Mouse (Mus musculus): Measurements from ENCODE around the gene Lrrc4. TPM values are rescaled to one million over a fixed set of nuclear protein-coding genes. Genes with fewer than 3 reads are reported as not detected.
A peak's percentile ranks its signal among the peaks of the same experiment; 100 is the strongest.

Gene Lrrc4
- polyA plus RNA-seq, 1 experiment from 2014 or later: 1.5 TPM

GRCm38 (mm10) chr6:28663004-28663403 lies 168.5 kb downstream of the Lrrc4 start:
- H3K4me1 ChIP-seq: no peaks in the 10 kb centered on the region
- 92% methylated on average over 3 of the region's 3 CpGs for WGBS
- no peak overlapping the region for H3K4me3 ChIP-seq
- no peak for DNase-seq (ENCODE audit: low spot score)
- no peaks in the 10 kb centered on the region for H3K36me3 ChIP-seq
- no peaks in the 10 kb centered on the region for H3K9me3 ChIP-seq (replicated peaks)
- H3K27me3 ChIP-seq (ENCODE audit: low read depth, poor library complexity, severe bottlenecking): no peaks in the 10 kb centered on the region
- no peak overlapping the region for H3K27ac ChIP-seq (replicated peaks)

GRCm38 (mm10) chr6:28656511-28656910 lies 175.0 kb downstream of the Lrrc4 start:
- Histone ChIP-seq H3K4me3 (no peak overlapping the region), H3K36me3 (peaks cover 5% of the 10 kb centered on the region; the same call in 1 of the 2 replicates), H3K9me3 (replicated peaks) (no peaks in the 10 kb centered on the region), H3K27me3 (ENCODE audit: low read depth, poor library complexity, severe bottlenecking) (no peaks in the 10 kb centered on the region), H3K27ac (replicated peaks) (no peak overlapping the region), H3K4me1 (no peaks in the 10 kb centered on the region)
- DNase-seq (ENCODE audit: low spot score): no peak
- 95% methylated on average over 5 of the region's 5 CpGs for whole genome bisulfite sequencing

GRCm38 (mm10) chr6:28645231-28645630 lies 186.3 kb downstream of the Lrrc4 start:
- H3K4me3 ChIP-seq: no peak overlapping the region
- H3K27me3 ChIP-seq (ENCODE audit: low read depth, poor library complexity, severe bottlenecking): no peaks in the 10 kb centered on the region
- no peak overlapping the region for H3K27ac ChIP-seq (replicated peaks)
- H3K4me1 ChIP-seq: no peaks in the 10 kb centered on the region
- no peaks in the 10 kb centered on the region for H3K9me3 ChIP-seq (replicated peaks)
- no peaks in the 10 kb centered on the region for H3K36me3 ChIP-seq
- no peak for DNase-seq (ENCODE audit: low spot score)

GRCm38 (mm10) chr6:28642909-28643308 lies 188.6 kb downstream of the Lrrc4 start:
- Histone ChIP-seq H3K36me3 (no peaks in the 10 kb centered on the region), H3K4me3 (no peak overlapping the region), H3K4me1 (peaks cover 6% of the 10 kb centered on the region; the same call in 1 of the 2 replicates), H3K27me3 (ENCODE audit: low read depth, poor library complexity, severe bottlenecking) (no peaks in the 10 kb centered on the region), H3K27ac (replicated peaks) (no peak overlapping the region), H3K9me3 (replicated peaks) (no peaks in the 10 kb centered on the region)
- DNase-seq (ENCODE audit: low spot score): no peak
- 75% methylated on average over 2 of the region's 2 CpGs for WGBS

GRCm38 (mm10) chr6:28640088-28640487 lies 191.5 kb downstream of the Lrrc4 start:
- Histone ChIP-seq H3K9me3 (replicated peaks) (no peaks in the 10 kb centered on the region), H3K4me3 (no peak overlapping the region), H3K27me3 (ENCODE audit: low read depth, poor library complexity, severe bottlenecking) (no peaks in the 10 kb centered on the region), H3K27ac (replicated peaks) (no peak overlapping the region), H3K4me1 (peaks cover 14% of the 10 kb centered on the region), H3K36me3 (no peaks in the 10 kb centered on the region)
- WGBS: 92% methylated on average over 5 of the region's 5 CpGs
- DNase-seq (ENCODE audit: low spot score): no peak

GRCm38 (mm10) chr6:28635531-28636348 lies 195.8 kb downstream of the Lrrc4 start:
- no peaks in the 10 kb centered on the region for H3K27me3 ChIP-seq (ENCODE audit: low read depth, poor library complexity, severe bottlenecking)
- H3K9me3 ChIP-seq (replicated peaks): no peaks in the 10 kb centered on the region
- H3K36me3 ChIP-seq: no peaks in the 10 kb centered on the region
- no peak overlapping the region for H3K4me3 ChIP-seq
- DNase-seq (ENCODE audit: low spot score): no peak
- peaks cover 26% of the 10 kb centered on the region for H3K4me1 ChIP-seq
- H3K27ac ChIP-seq (replicated peaks): no peak overlapping the region
- WGBS: 83% methylated on average over 6 of the region's 6 CpGs

- 67% methylated on average over 1 of the region's 1 CpGs for WGBS
- H3K9me3 ChIP-seq (replicated peaks): no peaks in the 10 kb centered on the region
- H3K4me1 ChIP-seq: peaks cover 26% of the 10 kb centered on the region
- H3K36me3 ChIP-seq: no peaks in the 10 kb centered on the region
- H3K4me3 ChIP-seq: no peak overlapping the region
- DNase-seq (ENCODE audit: low spot score): no peak
- no peaks in the 10 kb centered on the region for H3K27me3 ChIP-seq (ENCODE audit: low read depth, poor library complexity, severe bottlenecking)
- no peak overlapping the region for H3K27ac ChIP-seq (replicated peaks)
Observed at GRCm38 (mm10) chr6:28635092-28635491, 196.5 kb downstream of the Lrrc4 start.

GRCm38 (mm10) chr6:28633656-28634055 lies 197.9 kb downstream of the Lrrc4 start:
- H3K36me3 ChIP-seq: no peaks in the 10 kb centered on the region
- no peak overlapping the region for H3K27ac ChIP-seq (replicated peaks)
- 76% methylated on average over 3 of the region's 3 CpGs for WGBS
- no peak for DNase-seq (ENCODE audit: low spot score)
- peaks cover 38% of the 10 kb centered on the region for H3K4me1 ChIP-seq
- no peaks in the 10 kb centered on the region for H3K9me3 ChIP-seq (replicated peaks)
- no peaks in the 10 kb centered on the region for H3K27me3 ChIP-seq (ENCODE audit: low read depth, poor library complexity, severe bottlenecking)
- H3K4me3 ChIP-seq: no peak overlapping the region

GRCm38 (mm10) chr6:28633120-28633519 lies 198.4 kb downstream of the Lrrc4 start:
- Histone ChIP-seq H3K4me3 (no peak overlapping the region), H3K27ac (replicated peaks) (peak overlapping the region; percentile 47; the same call in 1 of the 2 replicates), H3K9me3 (replicated peaks) (no peaks in the 10 kb centered on the region), H3K27me3 (ENCODE audit: low read depth, poor library complexity, severe bottlenecking) (no peaks in the 10 kb centered on the region), H3K4me1 (peaks cover 39% of the 10 kb centered on the region), H3K36me3 (no peaks in the 10 kb centered on the region)
- WGBS: 52% methylated on average over 2 of the region's 2 CpGs
- DNase-seq (ENCODE audit: low spot score): no peak

GRCm38 (mm10) chr6:28630926-28631325 lies 200.6 kb downstream of the Lrrc4 start:
- Histone ChIP-seq H3K27ac (replicated peaks) (no peak overlapping the region), H3K36me3 (peaks cover 4% of the 10 kb centered on the region; the same call in 1 of the 2 replicates), H3K9me3 (replicated peaks) (no peaks in the 10 kb centered on the region), H3K27me3 (ENCODE audit: low read depth, poor library complexity, severe bottlenecking) (no peaks in the 10 kb centered on the region), H3K4me1 (peaks cover 29% of the 10 kb centered on the region), H3K4me3 (no peak overlapping the region)
- WGBS: 84% methylated on average over 2 of the region's 2 CpGs
- DNase-seq (ENCODE audit: low spot score): no peak

GRCm38 (mm10) chr6:28629866-28630265 lies 201.7 kb downstream of the Lrrc4 start:
- H3K27me3 ChIP-seq (ENCODE audit: low read depth, poor library complexity, severe bottlenecking): no peaks in the 10 kb centered on the region
- no peak for DNase-seq (ENCODE audit: low spot score)
- H3K4me3 ChIP-seq: no peak overlapping the region
- H3K9me3 ChIP-seq (replicated peaks): no peaks in the 10 kb centered on the region
- WGBS: 70% methylated on average over 2 of the region's 2 CpGs
- no peak overlapping the region for H3K27ac ChIP-seq (replicated peaks)
- peaks cover 4% of the 10 kb centered on the region; the same call in 1 of the 2 replicates for H3K36me3 ChIP-seq
- peaks cover 29% of the 10 kb centered on the region for H3K4me1 ChIP-seq

- Histone ChIP-seq H3K36me3 (peaks cover 4% of the 10 kb centered on the region; the same call in 1 of the 2 replicates), H3K27me3 (ENCODE audit: low read depth, poor library complexity, severe bottlenecking) (no peaks in the 10 kb centered on the region), H3K4me1 (peaks cover 25% of the 10 kb centered on the region), H3K9me3 (replicated peaks) (no peaks in the 10 kb centered on the region), H3K27ac (replicated peaks) (0 out of 2 replicates have a peak overlapping the region, but pooled peaks have one; percentile 28), H3K4me3 (no peak overlapping the region)
- 76% methylated on average over 1 of the region's 1 CpGs for WGBS
- no peak for DNase-seq (ENCODE audit: low spot score)
Observed at GRCm38 (mm10) chr6:28628408-28628807, 203.1 kb downstream of the Lrrc4 start.

- WGBS: 81% methylated on average over 3 of the region's 3 CpGs
- H3K4me3 ChIP-seq: no peak overlapping the region
- peaks cover 4% of the 10 kb centered on the region; the same call in 1 of the 2 replicates for H3K36me3 ChIP-seq
- H3K4me1 ChIP-seq: peaks cover 16% of the 10 kb centered on the region
- H3K27ac ChIP-seq (replicated peaks): no peak overlapping the region
- no peak for DNase-seq (ENCODE audit: low spot score)
- H3K9me3 ChIP-seq (replicated peaks): no peaks in the 10 kb centered on the region
- H3K27me3 ChIP-seq (ENCODE audit: low read depth, poor library complexity, severe bottlenecking): no peaks in the 10 kb centered on the region
Observed at GRCm38 (mm10) chr6:28622963-28623362, 208.6 kb downstream of the Lrrc4 start.
